Mouse (Mus musculus) liver, adult 2 months (tissue): Measurements from ENCODE around the gene Usp2. TPM values are rescaled to one million over a fixed set of nuclear protein-coding genes. Genes with fewer than 3 reads are reported as not detected.

Experiments used
- DNase-seq: peaks from one replicate; pipeline ENCODE4 v3.0.0-alpha.2; 2011; ENCODE audit warnings: low read depth, low spot score; ENCODE audit errors: extremely low read depth
- H3K27ac ChIP-seq: fragments of 200-500 bp; replicated peaks from 2 replicates; pipeline ENCODE4 v1.5.1; 2012; ENCODE audit warnings: low read depth, mild to moderate bottlenecking, control low read depth, inconsistent platforms, low read length; ENCODE audit not compliant: insufficient read depth
- H3K27me3 ChIP-seq: fragments of 200-500 bp; 2 replicates; pipeline ENCODE4 v1.6.1; 2012; ENCODE audit warnings: mild to moderate bottlenecking, moderate library complexity, low read length, inconsistent platforms; ENCODE audit not compliant: control insufficient read depth, insufficient read depth
- H3K36me3 ChIP-seq: fragments of 200-500 bp; 2 replicates; pipeline ENCODE4 v1.6.1; 2012; ENCODE audit warnings: low read length, inconsistent platforms; ENCODE audit not compliant: control insufficient read depth, insufficient read depth
- H3K4me1 ChIP-seq: fragments of 200-500 bp; 2 replicates; pipeline ENCODE4 v1.6.1; 2011; ENCODE audit warnings: low read length; ENCODE audit not compliant: control insufficient read depth, insufficient read depth
- H3K4me3 ChIP-seq: fragments of 200-500 bp; 2 replicates; pipeline ENCODE4 v1.5.1; 2011; ENCODE audit warnings: low read depth, mild to moderate bottlenecking, control low read depth, low read length, moderate library complexity; ENCODE audit not compliant: insufficient read depth
- H3K79me2 ChIP-seq: fragments of 200-500 bp; 2 replicates; pipeline ENCODE4 v1.6.1; 2012; ENCODE audit warnings: inconsistent platforms, mild to moderate bottlenecking, low read length, moderate library complexity; ENCODE audit not compliant: control insufficient read depth, insufficient read depth
- H3K9ac ChIP-seq: fragments of 200-500 bp; 2 replicates; pipeline ENCODE4 v1.6.1; 2012; ENCODE audit warnings: low read depth, mild to moderate bottlenecking, control low read depth, inconsistent platforms, low read length
- CTCF ChIP-seq: fragments of 200-500 bp; IDR thresholded peaks from 2 replicates; pipeline ENCODE4 v1.5.1; 2011; ENCODE audit warnings: low read depth, low read length, control low read depth
- POLR2A ChIP-seq: fragments of 200-500 bp; IDR thresholded peaks from 2 replicates; pipeline ENCODE4 v1.6.1; 2011; ENCODE audit warnings: low read length, control low read depth; ENCODE audit not compliant: insufficient read depth; ENCODE audit errors: extremely low read depth
- WGBS: fragments of 180-500 bp; shearing (Covaris S2); methylation state at CpG from one replicate; pipeline ENCODE4 v1.1.7; 2018; 5-methylcytosine and 5-hydroxymethylcytosine counted together
- polyA plus RNA-seq: library from polyadenylated mRNA; depleted of rRNA; stranded (reverse); fragments of >200 nt; gene quantifications from 2 replicates; pipeline ENCODE4 v1.2.3, GENCODE M21; 2012
- total RNA-seq: library from RNA; depleted of rRNA; stranded (reverse); fragments of >200 nt; gene quantifications from 2 replicates; pipeline ENCODE4 v1.2.3, GENCODE M21; 2014

Usp2 gene
- total and polyA plus RNA-seq, 2 experiments: 3.1 to 13.6 TPM

DNA sequence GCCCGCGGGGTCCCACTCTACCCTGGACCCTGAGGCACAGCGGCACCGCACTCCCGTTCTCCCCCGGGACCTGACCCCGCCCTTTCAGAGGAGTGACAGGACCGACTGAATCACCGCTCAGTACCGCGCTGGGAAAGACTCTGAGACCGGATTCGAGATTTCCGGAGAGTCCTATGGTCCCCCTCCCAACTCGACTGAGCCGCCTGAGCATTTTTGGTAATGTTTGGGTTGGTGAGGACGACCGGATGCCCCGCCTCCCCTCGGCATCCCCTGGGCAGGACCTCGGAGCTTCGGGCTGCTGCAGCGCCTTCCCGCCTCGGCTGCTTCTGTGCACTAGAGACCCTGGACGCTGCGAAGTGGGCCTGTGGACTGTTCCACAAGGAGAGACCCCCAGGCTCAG is 63.2 kb downstream of the Usp2 start:
- Histone ChIP-seq H3K4me1 (peaks cover 18% of the 10 kb centered on the region), H3K79me2 (no peaks in the 10 kb centered on the region; the same call in 1 of the 2 replicates), H3K27ac (peak overlapping the region; percentile 83), H3K27me3 (peaks cover 10% of the 10 kb centered on the region; the same call in 1 of the 2 replicates), H3K36me3 (no peaks in the 10 kb centered on the region), H3K4me3 (peak overlapping the region; percentile 32; the same call in 1 of the 2 replicates), H3K9ac (peak overlapping the region; percentile 61)
- TF ChIP-seq CTCF (no peak), POLR2A (0 out of 2 replicates have a peak, but pooled peaks have one; percentile 16)
- 1% methylated on average over 27 of the region's 27 CpGs for WGBS
- peak; percentile 37 for DNase-seq

DNA sequence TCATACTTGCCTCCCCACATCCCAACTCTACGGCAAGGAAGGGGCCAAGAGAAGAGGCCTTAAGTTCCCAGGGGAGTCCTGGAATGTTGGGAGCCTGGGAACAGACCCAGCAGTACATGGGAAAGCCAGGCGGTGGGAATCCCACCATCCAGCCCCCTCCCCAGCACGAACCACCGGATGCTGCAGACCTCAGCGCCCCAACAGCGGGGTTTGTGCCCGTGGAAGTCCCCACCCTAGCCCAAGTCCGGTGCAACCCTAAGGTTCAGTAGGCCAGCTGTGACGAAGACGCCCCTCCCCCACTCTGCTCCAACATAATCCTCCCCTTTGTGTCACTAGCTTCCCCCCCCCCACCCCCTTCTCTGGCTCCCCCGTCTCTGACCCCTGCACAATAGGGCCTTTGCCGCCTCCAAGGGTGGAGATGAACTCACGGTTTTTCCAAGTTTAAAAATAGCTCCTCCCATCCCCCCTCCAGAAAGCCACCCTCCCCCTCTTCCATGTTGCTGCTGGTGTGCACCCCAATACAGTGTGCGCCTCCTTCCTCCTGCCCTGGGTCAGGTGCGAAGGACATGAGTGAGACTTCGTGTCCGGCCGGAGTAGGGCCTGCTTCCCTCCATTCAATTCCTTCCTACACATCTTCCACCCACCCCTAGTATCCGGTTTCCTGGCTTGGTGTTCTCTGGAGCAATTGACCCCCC is 63.9 kb downstream of the Usp2 start:
- H3K4me1 ChIP-seq: peaks cover 18% of the 10 kb centered on the region
- H3K27ac ChIP-seq: peak overlapping the region; percentile 83
- peak overlapping the region; percentile 2; the same call in 1 of the 2 replicates for H3K4me3 ChIP-seq
- no peak for TF ChIP-seq POLR2A
- no peak for TF ChIP-seq CTCF
- peak overlapping the region; percentile 61 for H3K9ac ChIP-seq
- peaks cover 10% of the 10 kb centered on the region; the same call in 1 of the 2 replicates for H3K27me3 ChIP-seq
- WGBS: 37% methylated on average over 18 of the region's 19 CpGs
- no peak for DNase-seq
- H3K79me2 ChIP-seq: no peaks in the 10 kb centered on the region; the same call in 1 of the 2 replicates
- no peaks in the 10 kb centered on the region for H3K36me3 ChIP-seq

DNA sequence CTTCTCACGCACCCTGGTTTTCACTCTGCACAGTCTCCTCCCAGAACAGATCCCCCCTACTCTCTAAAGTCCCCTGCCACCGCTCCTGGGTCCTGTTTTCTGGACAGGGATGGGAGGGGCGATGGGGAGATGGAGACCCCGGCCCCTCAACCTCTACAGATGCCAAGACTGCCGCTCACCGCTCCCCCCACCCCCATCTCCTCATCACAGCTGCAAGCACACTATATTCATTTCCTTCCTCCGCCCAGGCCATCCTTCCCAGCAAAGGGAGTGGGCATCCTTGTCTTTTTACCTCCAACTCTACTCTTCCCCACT is 64.4 kb downstream of the Usp2 start:
- TF ChIP-seq CTCF (no peak), POLR2A (no peak)
- Histone ChIP-seq H3K79me2 (no peaks in the 10 kb centered on the region; the same call in 1 of the 2 replicates), H3K4me1 (peaks cover 18% of the 10 kb centered on the region), H3K27me3 (peaks cover 10% of the 10 kb centered on the region; the same call in 1 of the 2 replicates), H3K9ac (no peak overlapping the region), H3K4me3 (no peak overlapping the region), H3K36me3 (no peaks in the 10 kb centered on the region), H3K27ac (peak overlapping the region; percentile 54)
- WGBS: 52% methylated on average over 7 of the region's 7 CpGs
- DNase-seq: no peak

DNA sequence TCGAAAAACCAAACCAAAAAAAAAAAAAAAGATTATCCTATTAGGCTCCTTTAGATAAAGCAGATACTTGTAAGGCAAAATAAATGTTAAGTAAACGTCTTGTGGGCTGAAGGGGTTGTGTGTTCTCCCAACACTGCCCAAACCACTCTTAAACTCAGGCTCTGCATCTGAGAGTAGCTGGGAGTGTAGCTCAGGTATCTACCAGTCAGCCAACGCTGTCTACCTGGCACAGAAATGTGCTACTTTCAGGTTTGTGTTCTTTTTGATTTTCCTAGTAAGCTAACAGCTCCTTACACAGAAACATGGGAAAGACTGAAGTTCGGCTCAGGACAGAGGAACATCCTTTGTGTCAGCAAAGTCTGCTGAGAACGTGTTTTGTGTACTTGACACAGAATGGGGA is 65.4 kb downstream of the Usp2 start:
- no peak for DNase-seq
- Histone ChIP-seq H3K27ac (no peak overlapping the region; the same call in 1 of the 2 replicates), H3K9ac (no peak overlapping the region), H3K4me3 (no peak overlapping the region), H3K27me3 (peaks cover 10% of the 10 kb centered on the region; the same call in 1 of the 2 replicates), H3K36me3 (no peaks in the 10 kb centered on the region), H3K79me2 (no peaks in the 10 kb centered on the region; the same call in 1 of the 2 replicates), H3K4me1 (peaks cover 10% of the 10 kb centered on the region)
- 69% methylated on average over 5 of the region's 5 CpGs for WGBS
- TF ChIP-seq CTCF (no peak), POLR2A (no peak)

DNA sequence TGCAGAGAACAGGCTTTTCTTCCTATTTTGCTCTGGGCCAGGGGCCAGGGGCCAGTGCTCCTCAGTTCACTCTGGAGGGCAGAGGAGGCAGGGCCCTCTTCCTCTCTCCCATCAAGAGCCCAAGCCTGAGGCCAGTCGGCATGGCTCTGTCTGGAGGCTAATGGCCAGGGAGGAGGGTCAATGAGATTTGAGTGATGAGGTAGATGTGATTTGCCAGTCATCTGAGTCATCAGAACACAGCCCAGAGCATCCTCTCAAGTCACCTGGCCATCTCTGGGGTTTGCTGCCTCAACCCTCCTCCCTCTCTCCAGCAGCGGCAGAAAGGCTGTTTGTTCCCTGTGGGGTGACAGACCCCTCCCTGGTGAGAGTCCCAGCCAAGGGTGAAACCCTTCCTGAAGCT is 66.5 kb downstream of the Usp2 start:
- Histone ChIP-seq H3K4me1 (peaks cover 4% of the 10 kb centered on the region; the same call in 1 of the 2 replicates), H3K4me3 (no peak overlapping the region), H3K9ac (no peak overlapping the region; the same call in 1 of the 2 replicates), H3K36me3 (no peaks in the 10 kb centered on the region), H3K27me3 (peaks cover 10% of the 10 kb centered on the region; the same call in 1 of the 2 replicates), H3K79me2 (no peaks in the 10 kb centered on the region; the same call in 1 of the 2 replicates), H3K27ac (peak overlapping the region; percentile 71)
- WGBS: 12% methylated on average over 2 of the region's 2 CpGs
- TF ChIP-seq POLR2A: no peak
- TF ChIP-seq CTCF: no peak
- DNase-seq: no peak
